Mouse (Mus musculus) liver, embryonic 15.5 days (tissue): Measurements from ENCODE around the gene Ksr2. TPM values are rescaled to one million over a fixed set of nuclear protein-coding genes. Genes with fewer than 3 reads are reported as not detected.
"Not testable (repeated sequence)": the region's sequence is repeated elsewhere in the genome, so short reads cannot be mapped to it uniquely, and the experiment has no call there.

Experiments used
- ATAC-seq: fragments of 200-750 bp; cut with Nextera tagmentation; 2 replicates; pipeline ENCODE4 v1.8.0; 2017; ENCODE audit warnings: moderate number of reproducible peaks, mild to moderate bottlenecking, moderate library complexity; ENCODE audit not compliant: insufficient read depth
- H3K27ac ChIP-seq: fragments of 300-500 bp; sonication (generic); replicated peaks from 2 replicates; pipeline ENCODE4 v1.5.1; 2015; ENCODE audit warnings: mild to moderate bottlenecking, inconsistent platforms
- H3K27me3 ChIP-seq: fragments of 300-500 bp; sonication (generic); 2 replicates; pipeline ENCODE4 v1.6.1; 2015; ENCODE audit warnings: mild to moderate bottlenecking, inconsistent platforms
- H3K36me3 ChIP-seq: fragments of 300-500 bp; sonication (generic); replicated peaks from 2 replicates; pipeline ENCODE4 v1.6.1; 2015; ENCODE audit warnings: moderate library complexity, mild to moderate bottlenecking, inconsistent platforms
- H3K4me1 ChIP-seq: fragments of 300-500 bp; sonication (generic); replicated peaks from 2 replicates; pipeline ENCODE4 v1.6.1; 2015; ENCODE audit warnings: inconsistent platforms
- H3K4me2 ChIP-seq: fragments of 300-500 bp; sonication (generic); 2 replicates; pipeline ENCODE4 v1.6.1; 2015; ENCODE audit warnings: moderate library complexity, mild to moderate bottlenecking, inconsistent platforms
- H3K4me3 ChIP-seq: fragments of 300-500 bp; sonication (generic); replicated peaks from 2 replicates; pipeline ENCODE4 v1.5.1; 2015; ENCODE audit warnings: mild to moderate bottlenecking, inconsistent platforms
- H3K9ac ChIP-seq: fragments of 300-500 bp; sonication (generic); 2 replicates; pipeline ENCODE4 v1.6.1; 2015; ENCODE audit warnings: moderate library complexity, mild to moderate bottlenecking, inconsistent platforms
- H3K9me3 ChIP-seq: fragments of 300-500 bp; sonication (generic); replicated peaks from 2 replicates; pipeline ENCODE4 v1.6.1; 2016; ENCODE audit warnings: inconsistent platforms
- WGBS: fragments of 180-500 bp; shearing (Covaris S2); methylation state at CpG from one replicate; pipeline ENCODE4 v1.1.7; 2015; ENCODE audit warnings: mixed read lengths; ENCODE audit not compliant: insufficient replicate concordance; 5-methylcytosine and 5-hydroxymethylcytosine counted together
- polyA plus RNA-seq: library from polyadenylated mRNA; unstranded; fragments of >200 nt; fragmentation: Nextera tagmentation; extraction: Ambion mirVana; gene quantifications from 2 replicates; pipeline ENCODE4 v1.2.1, GENCODE M21; 2015

Ksr2 gene
- 0.10 and 0.16 TPM in 2 replicates for polyA plus RNA-seq

GRCm38 (mm10) chr5:117413507-117414501, at the start of gene Ksr2:
Ksr2 (plus strand) TSS chr5:117414000.
- H3K27me3 ChIP-seq: peaks cover 81% of the 10 kb centered on the region
- peak; percentile 25; the same call in 1 of the 2 replicates for ATAC-seq
- under 1% methylated on average over 89 of the region's 89 CpGs for WGBS
- no peaks in the 10 kb centered on the region for H3K9me3 ChIP-seq
- no peak within 1 kb of the TSS for H3K27ac ChIP-seq
- H3K4me2 ChIP-seq: peak within 1 kb of the TSS; percentile 68
- H3K4me1 ChIP-seq: 0 out of 2 replicates have a peak, but pooled peaks cover 9% of the 10 kb centered on the region
- peak within 1 kb of the TSS; percentile 50 for H3K4me3 ChIP-seq
- H3K36me3 ChIP-seq: no peaks in the 10 kb centered on the region
- no peak within 1 kb of the TSS for H3K9ac ChIP-seq

GRCm38 (mm10) chr5:117364821-117365220, 49.0 kb upstream of the Ksr2 start:
- Histone ChIP-seq H3K27me3 (no peaks in the 10 kb centered on the region), H3K27ac (peak overlapping the region; percentile 83), H3K4me3 (no peak overlapping the region), H3K9ac (no peak overlapping the region), H3K9me3 (no peaks in the 10 kb centered on the region), H3K36me3 (peaks cover 21% of the 10 kb centered on the region), H3K4me2 (no peak overlapping the region), H3K4me1 (peaks cover 49% of the 10 kb centered on the region)
- ATAC-seq: no peak
- WGBS: 67% methylated on average over 3 of the region's 3 CpGs

- peaks cover 33% of the 10 kb centered on the region for H3K36me3 ChIP-seq
- no peaks in the 10 kb centered on the region for H3K9me3 ChIP-seq
- no peak overlapping the region for H3K4me3 ChIP-seq
- peak overlapping the region; percentile 83 for H3K27ac ChIP-seq
- no peaks in the 10 kb centered on the region for H3K27me3 ChIP-seq
- peak; percentile 87 for ATAC-seq
- WGBS: 71% methylated on average over 13 of the region's 13 CpGs
- peaks cover 36% of the 10 kb centered on the region for H3K4me1 ChIP-seq
- H3K4me2 ChIP-seq: no peak overlapping the region
- no peak overlapping the region for H3K9ac ChIP-seq
Observed at GRCm38 (mm10) chr5:117365904-117366561, 47.8 kb upstream of the Ksr2 start.

- Histone ChIP-seq H3K36me3 (peaks cover 40% of the 10 kb centered on the region), H3K4me1 (peaks cover 27% of the 10 kb centered on the region), H3K4me2 (no peak overlapping the region), H3K9ac (no peak overlapping the region), H3K4me3 (no peak overlapping the region), H3K27me3 (no peaks in the 10 kb centered on the region), H3K27ac (no peak overlapping the region), H3K9me3 (no peaks in the 10 kb centered on the region)
- ATAC-seq: no peak
- WGBS: 54% methylated on average over 8 of the region's 8 CpGs
Observed at GRCm38 (mm10) chr5:117367206-117367605, 46.6 kb upstream of the Ksr2 start.

GRCm38 (mm10) chr5:117370592-117370991, 43.2 kb upstream of the Ksr2 start:
- WGBS: 81% methylated on average over 10 of the region's 10 CpGs
- Histone ChIP-seq H3K4me3 (no peak overlapping the region), H3K9ac (no peak overlapping the region), H3K4me2 (no peak overlapping the region), H3K36me3 (peaks cover 46% of the 10 kb centered on the region), H3K27ac (no peak overlapping the region), H3K9me3 (no peaks in the 10 kb centered on the region), H3K4me1 (peaks cover 17% of the 10 kb centered on the region; the same call in 1 of the 2 replicates), H3K27me3 (no peaks in the 10 kb centered on the region)
- ATAC-seq: no peak

- Histone ChIP-seq H3K27me3 (no peaks in the 10 kb centered on the region), H3K4me3 (no peak overlapping the region), H3K4me1 (peaks cover 11% of the 10 kb centered on the region; the same call in 1 of the 2 replicates), H3K4me2 (no peak overlapping the region), H3K36me3 (peaks cover 68% of the 10 kb centered on the region), H3K27ac (no peak overlapping the region), H3K9me3 (no peaks in the 10 kb centered on the region), H3K9ac (no peak overlapping the region)
- 78% methylated on average over 9 of the region's 9 CpGs for WGBS
- ATAC-seq: no peak
Observed at GRCm38 (mm10) chr5:117373418-117373817, 40.4 kb upstream of the Ksr2 start.

- Histone ChIP-seq H3K36me3 (peaks cover 70% of the 10 kb centered on the region), H3K27ac (no peak overlapping the region), H3K9me3 (no peaks in the 10 kb centered on the region), H3K4me1 (peaks cover 11% of the 10 kb centered on the region; the same call in 1 of the 2 replicates), H3K4me3 (no peak overlapping the region), H3K4me2 (no peak overlapping the region), H3K27me3 (no peaks in the 10 kb centered on the region), H3K9ac (no peak overlapping the region)
- no peak for ATAC-seq
- WGBS: 68% methylated on average over 7 of the region's 7 CpGs
Observed at GRCm38 (mm10) chr5:117374372-117375049, 39.3 kb upstream of the Ksr2 start.

- no peak overlapping the region for H3K9ac ChIP-seq
- ATAC-seq: no peak
- no peaks in the 10 kb centered on the region for H3K27me3 ChIP-seq
- 82% methylated on average over 11 of the region's 11 CpGs for WGBS
- H3K27ac ChIP-seq: no peak overlapping the region
- peaks cover 73% of the 10 kb centered on the region for H3K36me3 ChIP-seq
- peaks cover 11% of the 10 kb centered on the region; the same call in 1 of the 2 replicates for H3K4me1 ChIP-seq
- H3K4me3 ChIP-seq: no peak overlapping the region
- H3K9me3 ChIP-seq: no peaks in the 10 kb centered on the region
- H3K4me2 ChIP-seq: no peak overlapping the region
Observed at GRCm38 (mm10) chr5:117376331-117376761, 37.5 kb upstream of the Ksr2 start.

- peaks cover 11% of the 10 kb centered on the region; the same call in 1 of the 2 replicates for H3K4me1 ChIP-seq
- H3K36me3 ChIP-seq: peaks cover 78% of the 10 kb centered on the region
- not testable (repeated sequence) for ATAC-seq, H3K27ac ChIP-seq, H3K9ac ChIP-seq, H3K27me3 ChIP-seq, H3K9me3 ChIP-seq, H3K4me3 ChIP-seq, H3K4me2 ChIP-seq
- WGBS: 56% methylated on average over 14 of the region's 14 CpGs
Observed at GRCm38 (mm10) chr5:117377731-117378130, 36.1 kb upstream of the Ksr2 start.

GRCm38 (mm10) chr5:117380199-117380598, 33.6 kb upstream of the Ksr2 start:
- Histone ChIP-seq H3K27ac (no peak overlapping the region), H3K9ac (no peak overlapping the region), H3K36me3 (peaks cover 96% of the 10 kb centered on the region), H3K9me3 (no peaks in the 10 kb centered on the region), H3K27me3 (no peaks in the 10 kb centered on the region), H3K4me1 (peaks cover 4% of the 10 kb centered on the region; the same call in 1 of the 2 replicates), H3K4me3 (no peak overlapping the region), H3K4me2 (no peak overlapping the region)
- ATAC-seq: no peak
- WGBS: 68% methylated on average over 4 of the region's 4 CpGs
